Mouse (Mus musculus) heart, embryonic 11.5 days (tissue): ENCODE measurements around the gene Uck1. TPM values are rescaled to one million over a fixed set of nuclear protein-coding genes. Genes with fewer than 3 reads are reported as not detected.
"Not testable (repeated sequence)": the region's sequence is repeated elsewhere in the genome, so short reads cannot be mapped to it uniquely, and the experiment has no call there.

Source experiments
- ATAC-seq: fragments of 200-750 bp; cut with Nextera tagmentation; replicated peaks from 2 replicates; pipeline ENCODE4 v1.8.0; 2017; ENCODE audit warnings: moderate library complexity; ENCODE audit not compliant: insufficient number of reproducible peaks, low FRiP score, low TSS enrichment
- H3K27ac ChIP-seq: fragments of 300-500 bp; sonication (generic); 2 replicates; pipeline ENCODE4 v1.5.1; 2014; ENCODE audit warnings: mild to moderate bottlenecking, low read depth, low read length
- H3K27me3 ChIP-seq: fragments of 300-500 bp; sonication (generic); 2 replicates; pipeline ENCODE4 v1.6.1; 2014; ENCODE audit warnings: mild to moderate bottlenecking, low read length, mixed read lengths; ENCODE audit not compliant: control insufficient read depth, insufficient read depth
- H3K36me3 ChIP-seq: fragments of 300-500 bp; sonication (generic); 2 replicates; pipeline ENCODE4 v1.6.1; 2014; ENCODE audit warnings: mild to moderate bottlenecking, low read length, moderate library complexity, mixed read lengths; ENCODE audit not compliant: control insufficient read depth, insufficient read depth
- H3K4me1 ChIP-seq: fragments of 300-500 bp; sonication (generic); 2 replicates; pipeline ENCODE4 v1.6.1; 2014; ENCODE audit warnings: low read length; ENCODE audit not compliant: control insufficient read depth, insufficient read depth
- H3K4me2 ChIP-seq: fragments of 300-500 bp; sonication (generic); 2 replicates; pipeline ENCODE4 v1.6.1; 2014; ENCODE audit warnings: mild to moderate bottlenecking, moderate library complexity
- H3K4me3 ChIP-seq: fragments of 300-500 bp; sonication (generic); 2 replicates; pipeline ENCODE4 v1.5.1; 2014; ENCODE audit warnings: low read depth, low read length
- H3K9ac ChIP-seq: fragments of 300-500 bp; sonication (generic); 2 replicates; pipeline ENCODE4 v1.6.1; 2014; ENCODE audit warnings: mild to moderate bottlenecking, low read depth, low read length, moderate library complexity
- H3K9me3 ChIP-seq: fragments of 300-500 bp; sonication (generic); replicated peaks from 2 replicates; pipeline ENCODE4 v1.6.1; 2016; ENCODE audit warnings: low read length; ENCODE audit not compliant: control insufficient read depth
- WGBS: fragments of 180-500 bp; shearing (Covaris S2); extraction: QIAGEN DNeasy Blood & Tissue Kit; methylation state at CpG from one replicate; pipeline ENCODE4 v1.1.7; 2014; ENCODE audit not compliant: insufficient replicate concordance; 5-methylcytosine and 5-hydroxymethylcytosine counted together
- polyA plus RNA-seq: library from polyadenylated mRNA; unstranded; fragments of >200 nt; fragmentation: Nextera tagmentation; extraction: Ambion mirVana; gene quantifications from 2 replicates; pipeline ENCODE4 v1.2.1, GENCODE M21; 2014

Uck1 gene
- polyA plus RNA-seq, 1 experiment from 2014 or later = 42.1 TPM

- ATAC-seq = no peak
- WGBS = 88% methylated on average over 4 of the region's 4 CpGs
- Histone ChIP-seq H3K4me3 (no peak overlapping the region), H3K9me3 (no peaks in the 10 kb centered on the region), H3K36me3 (peaks cover 43% of the 10 kb centered on the region), H3K9ac (no peak overlapping the region), H3K4me2 (no peak overlapping the region), H3K4me1 (no peaks in the 10 kb centered on the region), H3K27ac (no peak overlapping the region), H3K27me3 (no peaks in the 10 kb centered on the region)
Measured at GRCm38 (mm10) chr2:32299469-32299868, 39.5 kb upstream of the Uck1 start.

GRCm38 (mm10) chr2:32295842-32296241 lies 35.9 kb upstream of the Uck1 start:
- 83% methylated on average over 2 of the region's 2 CpGs for WGBS
- not testable (repeated sequence) for H3K4me2 ChIP-seq, H3K4me3 ChIP-seq, ATAC-seq, H3K9me3 ChIP-seq, H3K27me3 ChIP-seq, H3K27ac ChIP-seq, H3K4me1 ChIP-seq, H3K9ac ChIP-seq
- peaks cover 17% of the 10 kb centered on the region for H3K36me3 ChIP-seq

GRCm38 (mm10) chr2:32295285-32295684 lies 35.3 kb upstream of the Uck1 start:
- no peaks in the 10 kb centered on the region for H3K4me1 ChIP-seq
- no peak overlapping the region for H3K9ac ChIP-seq
- H3K4me2 ChIP-seq = no peak overlapping the region
- no peak for ATAC-seq
- no peaks in the 10 kb centered on the region for H3K9me3 ChIP-seq
- H3K4me3 ChIP-seq = no peak overlapping the region
- H3K36me3 ChIP-seq = peaks cover 17% of the 10 kb centered on the region
- 81% methylated on average over 3 of the region's 3 CpGs for WGBS
- H3K27me3 ChIP-seq = no peaks in the 10 kb centered on the region
- H3K27ac ChIP-seq = no peak overlapping the region

DNA sequence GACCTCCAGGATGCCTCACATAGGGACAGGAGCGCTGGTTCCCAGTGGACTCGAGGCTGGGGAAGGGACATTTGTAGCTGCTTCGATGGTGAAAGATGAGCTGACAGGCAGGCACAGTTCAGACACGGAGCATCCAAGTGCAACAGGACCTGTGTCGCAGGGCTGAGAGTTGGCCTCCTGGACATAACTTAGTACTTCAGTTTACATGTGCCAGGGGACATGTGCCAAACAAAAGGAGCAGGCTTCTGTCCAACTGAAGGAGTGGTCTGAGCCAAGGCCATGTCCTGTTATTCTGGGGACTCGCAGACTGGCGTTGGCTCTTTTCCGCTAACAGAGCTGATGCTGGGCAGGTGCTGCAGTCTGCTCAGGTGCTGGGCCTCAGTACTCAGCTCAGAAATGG lies 34.4 kb upstream of the Uck1 start:
- no peak overlapping the region for H3K4me3 ChIP-seq
- H3K36me3 ChIP-seq = peaks cover 15% of the 10 kb centered on the region
- no peaks in the 10 kb centered on the region for H3K27me3 ChIP-seq
- 82% methylated on average over 8 of the region's 8 CpGs for WGBS
- H3K9me3 ChIP-seq = no peaks in the 10 kb centered on the region
- H3K4me1 ChIP-seq = peaks cover 2% of the 10 kb centered on the region; the same call in 1 of the 2 replicates
- no peak overlapping the region for H3K9ac ChIP-seq
- no peak overlapping the region for H3K4me2 ChIP-seq
- no peak overlapping the region for H3K27ac ChIP-seq
- ATAC-seq = no peak

DNA sequence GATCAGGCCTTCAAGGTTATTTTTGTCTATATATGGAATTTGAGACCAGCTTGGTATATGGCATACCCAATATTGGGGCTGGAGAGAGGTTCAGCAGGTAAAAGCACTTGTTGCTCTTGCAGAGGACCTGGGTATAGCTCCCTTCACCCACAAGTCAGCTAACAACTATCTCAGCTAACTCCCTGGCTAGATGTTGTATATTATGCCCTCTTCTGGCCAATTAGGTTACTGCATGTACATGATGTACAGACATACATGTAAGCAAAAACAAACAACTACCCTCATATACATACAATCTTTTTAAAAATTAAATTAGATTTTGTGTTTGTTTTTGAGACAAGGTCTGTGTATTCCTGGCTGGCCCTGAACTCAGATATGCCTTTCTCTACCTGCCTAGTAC lies 29.6 kb upstream of the Uck1 start:
- ATAC-seq = no peak
- H3K27me3 ChIP-seq = no peaks in the 10 kb centered on the region
- H3K27ac ChIP-seq = no peak overlapping the region
- H3K36me3 ChIP-seq = peaks cover 3% of the 10 kb centered on the region; the same call in 1 of the 2 replicates
- peak overlapping the region; percentile 94 for H3K4me3 ChIP-seq
- H3K4me1 ChIP-seq = peaks cover 15% of the 10 kb centered on the region
- H3K9me3 ChIP-seq = no peaks in the 10 kb centered on the region
- H3K4me2 ChIP-seq = peak overlapping the region; percentile 93
- H3K9ac ChIP-seq = peak overlapping the region; percentile 89; the same call in 1 of the 2 replicates

DNA sequence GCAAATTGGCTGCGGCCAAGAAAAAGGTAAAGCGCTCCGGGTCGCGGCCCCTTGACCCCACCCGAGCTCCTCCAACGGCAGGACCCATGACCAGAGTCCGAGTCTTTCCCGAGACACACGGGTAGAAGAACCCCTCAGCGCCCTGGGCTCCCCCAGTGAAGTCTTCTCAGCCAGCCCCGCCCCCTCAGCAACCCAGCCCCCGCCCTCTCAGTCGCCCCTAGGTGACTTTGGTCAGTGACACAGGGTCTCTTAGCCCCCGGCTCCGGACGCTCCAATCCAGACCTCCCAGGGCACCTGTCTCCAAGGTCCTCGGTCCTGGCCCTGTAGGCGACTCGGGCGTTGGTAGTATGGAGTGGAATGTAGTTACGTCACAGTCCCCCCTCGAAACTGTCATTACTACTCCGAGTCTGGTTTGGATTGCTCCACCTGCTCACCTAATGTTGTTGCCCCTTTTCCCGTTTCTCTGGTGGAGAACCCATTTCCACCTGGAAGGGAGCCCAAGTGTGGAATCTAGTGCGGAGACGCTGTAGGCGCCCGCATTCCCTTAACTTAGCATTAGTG lies 28.5 kb upstream of the Uck1 start:
- Histone ChIP-seq H3K27ac (peak overlapping the region; percentile 74), H3K4me2 (peak overlapping the region; percentile 93), H3K9me3 (no peaks in the 10 kb centered on the region), H3K36me3 (peaks cover 4% of the 10 kb centered on the region; the same call in 1 of the 2 replicates), H3K4me3 (peak overlapping the region; percentile 94), H3K9ac (peak overlapping the region; percentile 89), H3K4me1 (peaks cover 15% of the 10 kb centered on the region), H3K27me3 (no peaks in the 10 kb centered on the region)
- peak; percentile 58 for ATAC-seq
- WGBS = 1% methylated on average over 28 of the region's 29 CpGs

- WGBS = under 1% methylated on average over 40 of the region's 41 CpGs
- peaks cover 15% of the 10 kb centered on the region for H3K4me1 ChIP-seq
- peak within 1 kb of the TSS; percentile 94 for H3K4me3 ChIP-seq
- no peaks in the 10 kb centered on the region for H3K9me3 ChIP-seq
- peak; percentile 98 for ATAC-seq
- peaks cover 4% of the 10 kb centered on the region; the same call in 1 of the 2 replicates for H3K36me3 ChIP-seq
- H3K4me2 ChIP-seq = peak within 1 kb of the TSS; percentile 93
- peak within 1 kb of the TSS; percentile 79 for H3K27ac ChIP-seq
- no peaks in the 10 kb centered on the region for H3K27me3 ChIP-seq
- H3K9ac ChIP-seq = peak within 1 kb of the TSS; percentile 96
Measured at GRCm38 (mm10) chr2:32287923-32288367, 28.0 kb upstream of the Uck1 start, which contains the start of gene Swi5. TSS of gene Swi5 (minus strand) at chr2:32288075.

GRCm38 (mm10) chr2:32287334-32287840 lies 27.4 kb upstream of the Uck1 start, which contains the start of gene Golga2:
TSS of gene Golga2 (plus strand) at chr2:32287384.
- H3K36me3 ChIP-seq = peaks cover 4% of the 10 kb centered on the region; the same call in 1 of the 2 replicates
- H3K27me3 ChIP-seq = no peaks in the 10 kb centered on the region
- H3K4me1 ChIP-seq = peaks cover 15% of the 10 kb centered on the region
- peak within 1 kb of the TSS; percentile 93 for H3K4me2 ChIP-seq
- H3K9me3 ChIP-seq = no peaks in the 10 kb centered on the region
- H3K4me3 ChIP-seq = peak within 1 kb of the TSS; percentile 94
- H3K9ac ChIP-seq = peak within 1 kb of the TSS; percentile 96
- WGBS = under 1% methylated on average over 23 of the region's 23 CpGs
- peak within 1 kb of the TSS; percentile 79 for H3K27ac ChIP-seq
- peak; percentile 6; the same call in 1 of the 2 replicates for ATAC-seq

DNA sequence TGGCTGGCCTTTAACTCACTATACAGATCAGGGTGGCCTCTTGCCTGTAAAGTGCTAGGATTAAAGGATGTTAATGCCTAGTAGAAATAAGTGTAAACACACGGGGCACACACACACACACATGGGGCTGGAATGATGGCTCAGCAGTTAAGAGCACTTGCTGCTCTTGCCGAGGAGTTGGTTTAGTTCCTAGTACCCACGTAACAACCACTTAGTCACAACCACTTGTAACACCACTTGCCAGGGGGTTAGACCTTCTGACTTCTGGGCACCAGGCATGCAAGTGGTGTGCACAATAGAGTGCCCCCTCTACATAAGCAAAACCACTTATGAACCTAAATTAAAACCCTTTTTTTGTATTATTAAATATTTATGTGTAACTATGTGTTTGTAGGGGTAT lies 24.0 kb upstream of the Uck1 start:
- no peak overlapping the region for H3K4me2 ChIP-seq
- H3K27ac ChIP-seq = no peak overlapping the region
- H3K9ac ChIP-seq = no peak overlapping the region
- H3K4me3 ChIP-seq = no peak overlapping the region
- 93% methylated on average over 3 of the region's 3 CpGs for WGBS
- no peaks in the 10 kb centered on the region for H3K9me3 ChIP-seq
- peaks cover 10% of the 10 kb centered on the region for H3K4me1 ChIP-seq
- H3K27me3 ChIP-seq = no peaks in the 10 kb centered on the region
- no peak for ATAC-seq
- peaks cover 16% of the 10 kb centered on the region for H3K36me3 ChIP-seq
